Mouse (Mus musculus): Measurements from ENCODE around the gene Setd1a.
"Not testable (repeated sequence)": the region's sequence is repeated elsewhere in the genome, so short reads cannot be mapped to it uniquely, and the experiment has no call there.

The Setd1a gene

GRCm38 (mm10) chr7:127835550-127835949 is 59.1 kb downstream of the Setd1a start:
- no peak for DNase-seq (ENCODE audit: extremely low read depth, low read depth)

- no peak for DNase-seq (ENCODE audit: extremely low read depth, low read depth)
Observed at GRCm38 (mm10) chr7:127837473-127837872, 61.0 kb downstream of the Setd1a start.

GRCm38 (mm10) chr7:127837878-127838277 is 61.4 kb downstream of the Setd1a start:
- DNase-seq (ENCODE audit: extremely low read depth, low read depth) = not testable (repeated sequence)

- DNase-seq (ENCODE audit: extremely low read depth, low read depth) = not testable (repeated sequence)
Observed at GRCm38 (mm10) chr7:127840031-127840430, 63.6 kb downstream of the Setd1a start.

- no peak for DNase-seq (ENCODE audit: extremely low read depth, low read depth)
Observed at GRCm38 (mm10) chr7:127840886-127841285, 64.4 kb downstream of the Setd1a start.

GRCm38 (mm10) chr7:127841340-127842000 is 65.0 kb downstream of the Setd1a start:
- DNase-seq (ENCODE audit: extremely low read depth, low read depth) = peak; percentile 91

GRCm38 (mm10) chr7:127842001-127842718 is 65.7 kb downstream of the Setd1a start:
- peak; percentile 56 for DNase-seq (ENCODE audit: extremely low read depth, low read depth)
